Mouse (Mus musculus) heart, postnatal 0 days (tissue): ENCODE measurements around the gene Amdhd2. TPM values are rescaled to one million over a fixed set of nuclear protein-coding genes. Genes with fewer than 3 reads are reported as not detected.

Source experiments
- ATAC-seq: fragments of 200-750 bp; cut with Nextera tagmentation; 2 replicates; pipeline ENCODE4 v1.8.0; 2017; ENCODE audit warnings: low read depth, moderate number of reproducible peaks, moderate library complexity; ENCODE audit not compliant: insufficient read depth
- DNase-seq: peaks from one replicate; pipeline ENCODE4 v3.0.0-alpha.2; 2016; ENCODE audit warnings: low spot score
- H3K27ac ChIP-seq: fragments of 300-500 bp; sonication (generic); 2 replicates; pipeline ENCODE4 v1.5.1; 2014; ENCODE audit warnings: low read depth, mild to moderate bottlenecking
- H3K27me3 ChIP-seq: fragments of 300-500 bp; sonication (generic); 2 replicates; pipeline ENCODE4 v1.6.1; 2014; ENCODE audit warnings: low read length, mixed read lengths; ENCODE audit not compliant: control insufficient read depth, insufficient read depth
- H3K36me3 ChIP-seq: fragments of 300-500 bp; sonication (generic); replicated peaks from 2 replicates; pipeline ENCODE4 v1.6.1; 2014; ENCODE audit warnings: low read length, mixed read lengths; ENCODE audit not compliant: control insufficient read depth, insufficient read depth
- H3K4me1 ChIP-seq: fragments of 300-500 bp; sonication (generic); 2 replicates; pipeline ENCODE4 v1.6.1; 2014; ENCODE audit warnings: antibody characterized with exemption; ENCODE audit not compliant: control insufficient read depth, insufficient read depth
- H3K4me2 ChIP-seq: fragments of 300-500 bp; sonication (generic); 2 replicates; pipeline ENCODE4 v1.6.1; 2014; ENCODE audit warnings: low read depth, mild to moderate bottlenecking, low read length, moderate library complexity
- H3K4me3 ChIP-seq: fragments of 300-500 bp; sonication (generic); 2 replicates; pipeline ENCODE4 v1.5.1; 2014; ENCODE audit warnings: low read depth, low read length
- H3K9ac ChIP-seq: fragments of 300-500 bp; sonication (generic); replicated peaks from 2 replicates; pipeline ENCODE4 v1.6.1; 2014; ENCODE audit warnings: low read depth, low read length, mixed read lengths
- H3K9me3 ChIP-seq: fragments of 300-500 bp; sonication (generic); replicated peaks from 2 replicates; pipeline ENCODE4 v1.6.1; 2016; ENCODE audit warnings: low read length; ENCODE audit not compliant: control insufficient read depth
- CTCF ChIP-seq: IDR thresholded peaks from 2 replicates; pipeline ENCODE4 v1.5.1; 2016; ENCODE audit warnings: antibody characterized with exemption, control low read depth, low read depth
- EP300 ChIP-seq: IDR thresholded peaks from 2 replicates; pipeline ENCODE4 v1.6.1; 2016; ENCODE audit warnings: antibody characterized with exemption, low read depth
- WGBS: fragments of 180-500 bp; shearing (Covaris S2); extraction: QIAGEN DNeasy Blood & Tissue Kit; methylation state at CpG from one replicate; pipeline ENCODE4 v1.1.7; 2014; 5-methylcytosine and 5-hydroxymethylcytosine counted together
- polyA plus RNA-seq: library from polyadenylated mRNA; unstranded; fragments of >200 nt; fragmentation: Nextera tagmentation; extraction: Ambion mirVana; gene quantifications from 2 replicates; pipeline ENCODE4 v1.2.1, GENCODE M21; 2015
- total RNA-seq: library from RNA; depleted of rRNA; stranded (reverse); fragments of >200 nt; gene quantifications from 2 replicates; pipeline ENCODE4 v1.2.3, GENCODE M21; 2014; ENCODE audit warnings: low replicate concordance

Gene Amdhd2
- total and polyA plus RNA-seq, 2 experiments from 2014 or later = 24.4 to 33.7 TPM

DNA sequence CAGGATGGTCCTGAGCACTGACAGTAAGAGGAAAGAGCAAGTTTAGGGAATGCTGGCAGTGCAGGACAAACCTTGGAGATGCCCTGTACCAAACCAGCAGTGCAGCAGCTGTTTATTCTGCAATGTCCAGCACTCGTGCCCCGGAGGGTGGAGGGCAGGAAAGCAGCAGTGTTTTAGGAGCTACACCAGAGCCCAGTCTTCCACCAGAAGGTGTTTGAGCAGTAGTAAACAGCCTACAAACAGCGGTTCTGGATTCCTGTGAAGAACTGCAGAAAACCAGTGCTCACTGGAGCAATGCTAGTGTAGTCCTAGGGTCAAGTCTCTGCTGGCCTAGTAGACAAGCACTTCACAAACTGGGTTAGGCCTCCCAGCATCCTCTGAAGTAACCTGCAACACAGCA lies 10.7 kb upstream of the Amdhd2 start:
- Histone ChIP-seq H3K4me3 (no peak overlapping the region), H3K27me3 (no peaks in the 10 kb centered on the region), H3K4me2 (no peak overlapping the region), H3K36me3 (no peaks in the 10 kb centered on the region), H3K9ac (no peak overlapping the region), H3K27ac (no peak overlapping the region), H3K9me3 (no peaks in the 10 kb centered on the region), H3K4me1 (peaks cover 4% of the 10 kb centered on the region; the same call in 1 of the 2 replicates)
- WGBS = 78% methylated on average over 3 of the region's 3 CpGs
- DNase-seq (no peak), ATAC-seq (no peak)
- TF ChIP-seq CTCF (no peak), EP300 (no peak)

DNA sequence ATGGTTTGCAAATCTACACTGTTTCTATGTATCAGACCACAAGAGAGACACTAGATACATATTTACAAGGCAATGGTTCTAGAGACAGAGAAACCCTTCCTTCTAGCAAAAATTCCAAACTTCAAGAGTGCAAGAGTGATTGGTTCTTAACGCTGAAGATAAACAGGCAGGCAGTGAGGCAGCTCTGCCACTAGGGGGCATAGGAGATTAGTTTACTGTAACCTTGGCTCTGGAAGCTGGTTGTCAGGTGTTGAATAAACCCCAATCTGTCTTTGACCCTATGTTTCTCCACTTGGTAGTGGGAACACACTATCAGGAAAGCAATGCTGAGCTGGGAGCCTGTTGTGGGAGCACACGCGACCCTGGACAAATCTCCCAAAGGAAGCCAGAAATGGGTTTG lies 9.9 kb upstream of the Amdhd2 start:
- ATAC-seq = no peak
- WGBS = 6% methylated on average over 3 of the region's 3 CpGs

DNA sequence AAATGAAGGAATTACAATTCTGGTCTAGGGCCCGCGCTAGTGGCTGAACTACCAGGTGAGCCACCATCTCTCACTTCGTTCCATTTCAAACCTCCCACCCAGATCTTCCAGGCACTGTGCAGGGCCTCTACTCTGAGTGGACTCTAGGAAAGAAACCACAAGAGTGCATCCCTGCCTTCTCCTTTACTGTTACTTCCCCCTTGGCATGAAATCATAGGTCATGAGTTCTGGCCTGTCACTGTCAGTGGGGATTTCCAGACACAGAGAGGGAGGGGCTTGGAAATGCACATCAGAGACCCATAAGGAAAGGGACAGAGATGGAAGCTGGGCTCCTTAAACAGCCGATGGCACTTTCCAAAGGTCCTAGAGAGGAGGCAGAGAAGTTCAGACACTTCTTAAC lies 8.2 kb upstream of the Amdhd2 start:
- DNase-seq (no peak), ATAC-seq (no peak)
- TF ChIP-seq CTCF (no peak), EP300 (no peak)
- Histone ChIP-seq H3K4me3 (no peak overlapping the region), H3K4me2 (no peak overlapping the region), H3K27me3 (no peaks in the 10 kb centered on the region), H3K4me1 (peaks cover 14% of the 10 kb centered on the region), H3K27ac (no peak overlapping the region), H3K9me3 (no peaks in the 10 kb centered on the region), H3K36me3 (peaks cover 5% of the 10 kb centered on the region), H3K9ac (0 out of 2 replicates have a peak overlapping the region, but pooled peaks have one; percentile 12)
- WGBS = 78% methylated on average over 4 of the region's 4 CpGs

More for the DNA sequence above, 9.9 kb upstream of the Amdhd2 start:
- H3K9me3 ChIP-seq = no peaks in the 10 kb centered on the region
- H3K4me3 ChIP-seq = no peak overlapping the region
- no peaks in the 10 kb centered on the region for H3K36me3 ChIP-seq
- peak; percentile 62 for DNase-seq
- no peaks in the 10 kb centered on the region for H3K27me3 ChIP-seq
- no peak for TF ChIP-seq EP300
- TF ChIP-seq CTCF = peak; percentile 94
- no peak overlapping the region for H3K4me2 ChIP-seq
- H3K4me1 ChIP-seq = peaks cover 6% of the 10 kb centered on the region; the same call in 1 of the 2 replicates
- no peak overlapping the region for H3K9ac ChIP-seq
- H3K27ac ChIP-seq = no peak overlapping the region

DNA sequence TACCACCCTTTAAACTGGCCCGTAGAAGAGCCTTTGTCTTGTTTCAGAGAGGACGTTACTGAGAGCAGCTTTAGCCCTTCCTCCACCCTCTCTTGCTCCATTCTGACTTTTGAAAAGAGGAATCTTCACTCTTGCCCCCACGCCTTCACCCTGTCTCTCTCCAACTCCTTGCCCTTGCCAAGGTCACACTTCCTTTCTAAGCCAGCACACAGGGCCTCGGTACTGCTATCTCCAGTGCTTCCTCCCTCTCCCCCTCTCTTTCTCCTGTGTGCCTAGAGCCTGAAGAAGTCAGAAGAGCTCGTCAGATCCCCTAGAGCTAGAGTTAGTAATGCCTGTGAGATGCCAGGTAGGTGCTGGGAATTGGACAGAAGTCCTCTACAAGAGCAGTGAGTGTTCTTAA lies 7.2 kb upstream of the Amdhd2 start:
- no peak overlapping the region for H3K27ac ChIP-seq
- no peak for TF ChIP-seq CTCF
- no peak for TF ChIP-seq EP300
- no peak overlapping the region for H3K4me2 ChIP-seq
- WGBS = 61% methylated on average over 5 of the region's 5 CpGs
- no peak overlapping the region for H3K9ac ChIP-seq
- ATAC-seq (no peak), DNase-seq (no peak)
- H3K4me3 ChIP-seq = no peak overlapping the region
- no peaks in the 10 kb centered on the region for H3K9me3 ChIP-seq
- no peaks in the 10 kb centered on the region for H3K27me3 ChIP-seq
- peaks cover 8% of the 10 kb centered on the region for H3K36me3 ChIP-seq
- H3K4me1 ChIP-seq = peaks cover 14% of the 10 kb centered on the region

DNA sequence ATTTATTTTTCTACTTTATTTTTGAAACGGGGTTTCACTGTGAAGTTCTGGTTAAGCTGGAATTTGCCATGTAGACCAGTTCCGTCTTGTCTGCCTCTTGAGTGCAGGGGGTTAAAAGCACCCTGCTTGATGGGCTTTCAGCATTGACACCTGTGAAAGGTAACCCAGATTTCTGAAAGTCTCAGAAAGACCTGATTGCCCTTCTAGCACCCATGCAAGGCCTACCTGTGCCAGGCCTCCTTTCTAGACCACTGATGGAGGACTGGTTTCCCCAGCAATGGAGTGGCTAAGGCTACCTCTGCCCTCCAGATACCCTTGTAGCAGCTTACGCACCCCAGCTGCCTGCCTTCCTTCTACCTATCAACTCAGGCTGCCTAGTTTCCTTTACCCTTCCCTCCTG lies 6.6 kb upstream of the Amdhd2 start:
- no peak for ATAC-seq
- H3K36me3 ChIP-seq = peaks cover 14% of the 10 kb centered on the region
- H3K9ac ChIP-seq = peak overlapping the region; percentile 86; the same call in 1 of the 2 replicates
- peak overlapping the region; percentile 86 for H3K4me2 ChIP-seq
- peaks cover 18% of the 10 kb centered on the region for H3K4me1 ChIP-seq
- no peak for DNase-seq
- TF ChIP-seq EP300 = no peak
- TF ChIP-seq CTCF = no peak
- peak overlapping the region; percentile 75 for H3K4me3 ChIP-seq
- WGBS = 59% methylated on average over 3 of the region's 3 CpGs
- no peaks in the 10 kb centered on the region for H3K27me3 ChIP-seq
- no peak overlapping the region; the same call in 1 of the 2 replicates for H3K27ac ChIP-seq
- no peaks in the 10 kb centered on the region for H3K9me3 ChIP-seq
